Mouse (Mus musculus): ENCODE data around the gene Kcnd2.

DNA sequence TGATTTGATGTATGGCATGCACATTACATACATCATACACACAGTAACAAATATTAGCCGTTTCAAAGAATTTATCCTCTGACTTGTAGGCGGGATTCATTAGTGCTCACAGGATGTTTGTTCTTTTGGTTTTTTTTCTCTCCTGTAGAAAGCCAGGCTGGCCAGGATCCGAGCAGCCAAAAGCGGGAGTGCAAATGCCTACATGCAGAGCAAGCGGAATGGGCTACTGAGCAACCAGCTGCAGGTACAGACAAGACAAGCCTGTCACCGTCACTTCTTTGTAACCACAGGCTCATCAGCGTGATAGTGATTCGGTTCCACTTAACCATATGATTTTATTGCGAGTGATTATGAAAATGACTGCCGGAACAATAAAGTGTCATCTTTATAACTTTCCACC is 506.9 kb downstream of the Kcnd2 start:
- TF ChIP-seq EP300 (IDR thresholded peaks at IDR 0.05; ENCODE audit: low read depth) = no peak
- no peak for TF ChIP-seq CTCF (IDR thresholded peaks at IDR 0.05; ENCODE audit: low read depth)

All from liver, embryonic 14.5 days (tissue).